Mouse (Mus musculus): ENCODE results near the gene Mgat5b.

Gene Mgat5b

DNA sequence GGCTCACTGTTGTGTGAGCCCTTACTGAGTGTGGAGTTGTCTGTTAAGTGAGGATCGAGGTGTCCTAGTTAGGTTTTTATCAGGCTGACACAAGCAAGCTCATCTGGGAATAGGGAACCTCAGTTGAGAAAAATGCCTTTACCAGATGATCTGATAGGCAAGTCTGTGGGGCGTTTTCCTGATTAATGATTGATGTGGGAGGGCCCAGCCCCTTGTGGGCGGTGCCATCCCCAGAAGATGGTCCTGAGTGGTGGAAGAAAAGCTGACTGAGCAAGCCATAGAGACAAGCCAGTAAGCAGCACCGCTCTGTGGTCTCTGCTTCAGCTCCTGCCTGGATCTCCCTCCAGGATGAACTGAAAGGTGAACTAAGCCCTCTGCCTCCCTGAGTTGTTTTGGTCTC is 112.6 kb downstream of the Mgat5b start:
- peak; percentile 33 for DNase-seq (ENCODE audit: low spot score)

DNA sequence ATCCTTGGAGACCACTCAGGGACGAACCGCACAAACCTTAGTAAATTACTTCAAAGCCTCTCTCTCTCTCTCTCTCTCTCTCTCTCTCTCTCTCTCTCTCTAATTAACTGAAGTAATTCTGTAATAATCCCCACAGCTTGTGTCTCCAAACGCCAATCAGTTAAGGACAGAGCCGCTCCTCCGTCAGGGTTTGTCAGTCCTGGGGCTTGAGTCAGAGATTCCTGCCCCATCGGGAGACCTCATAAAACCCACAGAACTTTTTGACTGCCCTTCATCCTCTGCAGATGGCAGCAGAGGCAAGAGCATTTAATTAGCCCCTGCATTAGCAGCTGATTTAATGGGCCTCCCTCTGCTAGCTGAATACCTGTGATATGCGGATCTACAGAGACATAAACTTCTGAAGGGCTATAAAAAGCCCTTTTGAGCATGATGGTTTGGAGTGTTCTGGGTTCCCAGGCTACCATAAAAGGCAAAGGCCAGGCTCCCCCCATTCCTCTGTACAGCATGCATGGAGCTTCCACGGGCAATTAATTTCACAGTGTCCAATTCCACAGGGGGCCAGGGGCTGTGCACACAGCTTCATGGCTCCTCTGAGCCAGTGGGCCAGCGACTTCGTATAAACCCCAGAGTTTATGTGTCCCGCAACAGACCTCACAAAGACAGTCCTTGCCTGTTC is 117.1 kb downstream of the Mgat5b start:
- DNase-seq (ENCODE audit: low spot score) = no peak
